Mouse (Mus musculus): ENCODE measurements around the gene Stx18.

Stx18 gene

GRCm38 (mm10) chr5:38080472-38080871 lies 41.9 kb downstream of the Stx18 start:
- no peak for DNase-seq

- no peak for DNase-seq
These were observed 44.0 kb downstream of the Stx18 start for GRCm38 (mm10) chr5:38082589-38082988.

GRCm38 (mm10) chr5:38083362-38083761 lies 44.8 kb downstream of the Stx18 start:
- DNase-seq: no peak

- DNase-seq: no peak
These were observed 46.1 kb downstream of the Stx18 start for GRCm38 (mm10) chr5:38084616-38085015.

GRCm38 (mm10) chr5:38085561-38086392 lies 47.2 kb downstream of the Stx18 start:
- peak; percentile 70 for DNase-seq

- no peak for DNase-seq
These were observed 51.6 kb downstream of the Stx18 start for GRCm38 (mm10) chr5:38090111-38090510.

- DNase-seq: no peak
These were observed 52.0 kb downstream of the Stx18 start for GRCm38 (mm10) chr5:38090581-38090980.

GRCm38 (mm10) chr5:38091046-38091965 lies 52.8 kb downstream of the Stx18 start:
- peak; percentile 49 for DNase-seq

GRCm38 (mm10) chr5:38091966-38092304 lies 53.4 kb downstream of the Stx18 start:
- DNase-seq: no peak

GRCm38 (mm10) chr5:38094331-38094730 lies 55.8 kb downstream of the Stx18 start:
- DNase-seq: no peak

GRCm38 (mm10) chr5:38097501-38098093 lies 59.1 kb downstream of the Stx18 start:
- no peak for DNase-seq

- no peak for DNase-seq
These were observed 60.7 kb downstream of the Stx18 start for GRCm38 (mm10) chr5:38099139-38099676.

- DNase-seq: no peak
These were observed 64.4 kb downstream of the Stx18 start for GRCm38 (mm10) chr5:38102945-38103344.

- no peak for DNase-seq
These were observed 67.6 kb downstream of the Stx18 start for GRCm38 (mm10) chr5:38106080-38106697.

GRCm38 (mm10) chr5:38106807-38107206 lies 68.3 kb downstream of the Stx18 start:
- DNase-seq: no peak

GRCm38 (mm10) chr5:38114526-38114925 lies 76.0 kb downstream of the Stx18 start:
- no peak for DNase-seq

- peak; percentile 24 for DNase-seq
These were observed 78.5 kb downstream of the Stx18 start for GRCm38 (mm10) chr5:38117056-38117455.

- DNase-seq: no peak
These were observed 80.7 kb downstream of the Stx18 start for GRCm38 (mm10) chr5:38119268-38119667.

GRCm38 (mm10) chr5:38121699-38122098 lies 83.2 kb downstream of the Stx18 start:
- DNase-seq: no peak

GRCm38 (mm10) chr5:38126519-38127306 lies 88.2 kb downstream of the Stx18 start:
- peak; percentile 25 for DNase-seq

GRCm38 (mm10) chr5:38129339-38129738 lies 90.8 kb downstream of the Stx18 start:
- DNase-seq: no peak

- peak; percentile 41 for DNase-seq
These were observed 97.7 kb downstream of the Stx18 start for GRCm38 (mm10) chr5:38136247-38136646.

Measured in kidney, postnatal 10 days (tissue).